Mouse (Mus musculus) midbrain, embryonic 16.5 days (tissue): ENCODE data around the gene Rad54l. TPM values are rescaled to one million over a fixed set of nuclear protein-coding genes. Genes with fewer than 3 reads are reported as not detected.

ENCODE experiments used
- ATAC-seq: fragments of 200-750 bp; cut with Nextera tagmentation; 2 replicates; pipeline ENCODE4 v1.8.0; 2017; ENCODE audit warnings: moderate TSS enrichment
- H3K27ac ChIP-seq: fragments of 300-500 bp; sonication (generic); 2 replicates; pipeline ENCODE4 v1.5.1; 2014; ENCODE audit warnings: mild to moderate bottlenecking, low read length, mixed read lengths
- H3K27me3 ChIP-seq: fragments of 300-500 bp; sonication (generic); 2 replicates; pipeline ENCODE4 v1.6.1; 2014; ENCODE audit warnings: low read depth, low read length, mixed read lengths; ENCODE audit not compliant: control insufficient read depth, insufficient read depth
- H3K36me3 ChIP-seq: fragments of 300-500 bp; sonication (generic); 2 replicates; pipeline ENCODE4 v1.6.1; 2014; ENCODE audit warnings: mild to moderate bottlenecking, low read length, moderate library complexity, mixed read lengths; ENCODE audit not compliant: control insufficient read depth, insufficient read depth
- H3K4me1 ChIP-seq: fragments of 300-500 bp; sonication (generic); 2 replicates; pipeline ENCODE4 v1.6.1; 2014; ENCODE audit warnings: mild to moderate bottlenecking, low read length, mixed read lengths; ENCODE audit not compliant: control insufficient read depth, insufficient read depth
- H3K4me2 ChIP-seq: fragments of 300-500 bp; sonication (generic); 2 replicates; pipeline ENCODE4 v1.6.1; 2014; ENCODE audit warnings: mild to moderate bottlenecking, low read length, mixed read lengths
- H3K4me3 ChIP-seq: fragments of 300-500 bp; sonication (generic); 2 replicates; pipeline ENCODE4 v1.5.1; 2014; ENCODE audit warnings: low read depth, mild to moderate bottlenecking, low read length, moderate library complexity, mixed read lengths
- H3K9ac ChIP-seq: fragments of 300-500 bp; sonication (generic); 2 replicates; pipeline ENCODE4 v1.6.1; 2014; ENCODE audit warnings: low read depth, low read length, mixed read lengths
- H3K9me3 ChIP-seq: fragments of 300-500 bp; sonication (generic); replicated peaks from 2 replicates; pipeline ENCODE4 v1.6.1; 2014; ENCODE audit warnings: mild to moderate bottlenecking, low read length, mixed read lengths; ENCODE audit not compliant: control insufficient read depth, poor library complexity, severe bottlenecking
- WGBS: fragments of 180-500 bp; shearing (Covaris S2); extraction: QIAGEN DNeasy Blood & Tissue Kit; methylation state at CpG from one replicate; pipeline ENCODE4 v1.1.7; 2014; 5-methylcytosine and 5-hydroxymethylcytosine counted together
- polyA plus RNA-seq: library from polyadenylated mRNA; unstranded; fragments of >200 nt; fragmentation: Nextera tagmentation; extraction: Ambion mirVana; gene quantifications from 2 replicates; pipeline ENCODE4 v1.2.1, GENCODE M21; 2015

Gene Rad54l
- polyA plus RNA-seq, 1 experiment from 2014 or later, result 4.6 TPM

DNA sequence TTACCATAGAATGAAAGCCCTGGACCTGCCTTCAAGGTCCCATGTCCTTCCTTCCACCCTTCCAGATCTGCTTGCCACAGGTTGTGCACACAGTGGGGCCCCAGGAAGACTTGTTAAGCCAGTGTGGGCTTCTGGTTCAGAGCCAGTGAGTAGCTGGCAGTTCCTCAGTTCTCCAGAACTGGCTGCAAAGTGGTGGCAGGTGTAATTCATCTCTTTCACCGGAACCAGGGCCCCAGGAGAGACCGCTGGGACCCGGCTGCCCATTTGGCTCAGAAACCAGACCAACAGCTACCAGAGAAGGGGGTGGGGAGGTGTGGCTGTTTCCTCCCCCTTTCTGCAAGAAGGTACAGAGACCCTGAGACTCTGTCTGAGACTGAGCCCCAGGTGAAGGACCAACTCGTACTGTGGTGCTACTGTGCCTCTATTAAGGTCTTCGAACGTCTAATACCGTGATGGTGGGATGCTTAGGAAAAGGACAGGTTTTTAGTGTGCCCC, 19.9 kb upstream of the Rad54l start:
- peak overlapping the region; percentile 92 for H3K4me2 ChIP-seq
- no peaks in the 10 kb centered on the region for H3K36me3 ChIP-seq
- no peak for ATAC-seq
- no peaks in the 10 kb centered on the region for H3K27me3 ChIP-seq
- no peak overlapping the region for H3K27ac ChIP-seq
- peaks cover 7% of the 10 kb centered on the region; the same call in 1 of the 2 replicates for H3K4me1 ChIP-seq
- H3K9ac ChIP-seq, result no peak overlapping the region
- WGBS, result 17% methylated on average over 7 of the region's 7 CpGs
- no peaks in the 10 kb centered on the region for H3K9me3 ChIP-seq
- peak overlapping the region; percentile 60 for H3K4me3 ChIP-seq

- Histone ChIP-seq H3K9me3 (no peaks in the 10 kb centered on the region), H3K27me3 (no peaks in the 10 kb centered on the region), H3K4me2 (no peak overlapping the region), H3K4me3 (no peak overlapping the region), H3K4me1 (peaks cover 7% of the 10 kb centered on the region; the same call in 1 of the 2 replicates), H3K27ac (no peak overlapping the region), H3K36me3 (no peaks in the 10 kb centered on the region), H3K9ac (no peak overlapping the region)
- WGBS, result 83% methylated on average over 7 of the region's 7 CpGs
- ATAC-seq, result no peak
Observed at GRCm38 (mm10) chr4:116142269-116142668, 18.8 kb upstream of the Rad54l start.

DNA sequence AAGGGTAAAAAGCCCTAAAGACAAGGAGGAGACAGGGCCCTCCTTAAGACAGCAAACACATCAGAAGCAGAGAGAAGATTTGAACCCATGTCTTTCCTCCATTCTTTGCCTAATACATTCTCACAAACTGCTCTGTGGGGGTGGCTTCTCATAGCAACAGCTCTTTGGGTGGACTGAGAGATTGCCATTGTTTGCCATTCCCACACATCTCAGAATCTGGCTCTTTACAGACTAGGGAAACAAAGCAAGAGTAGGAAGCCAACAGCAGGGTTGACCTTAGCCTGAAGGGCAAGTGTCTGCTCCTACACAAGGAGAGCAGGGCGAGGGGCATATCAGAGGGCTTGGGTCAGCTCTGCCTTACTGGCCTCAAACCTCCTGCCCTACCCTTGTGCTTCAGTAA, 18.2 kb upstream of the Rad54l start:
- ATAC-seq, result no peak
- Histone ChIP-seq H3K36me3 (no peaks in the 10 kb centered on the region), H3K9me3 (no peaks in the 10 kb centered on the region), H3K4me2 (no peak overlapping the region), H3K27ac (no peak overlapping the region), H3K27me3 (no peaks in the 10 kb centered on the region), H3K4me1 (peaks cover 7% of the 10 kb centered on the region; the same call in 1 of the 2 replicates), H3K4me3 (no peak overlapping the region), H3K9ac (no peak overlapping the region)
- WGBS, result 87% methylated on average over 1 of the region's 1 CpGs

DNA sequence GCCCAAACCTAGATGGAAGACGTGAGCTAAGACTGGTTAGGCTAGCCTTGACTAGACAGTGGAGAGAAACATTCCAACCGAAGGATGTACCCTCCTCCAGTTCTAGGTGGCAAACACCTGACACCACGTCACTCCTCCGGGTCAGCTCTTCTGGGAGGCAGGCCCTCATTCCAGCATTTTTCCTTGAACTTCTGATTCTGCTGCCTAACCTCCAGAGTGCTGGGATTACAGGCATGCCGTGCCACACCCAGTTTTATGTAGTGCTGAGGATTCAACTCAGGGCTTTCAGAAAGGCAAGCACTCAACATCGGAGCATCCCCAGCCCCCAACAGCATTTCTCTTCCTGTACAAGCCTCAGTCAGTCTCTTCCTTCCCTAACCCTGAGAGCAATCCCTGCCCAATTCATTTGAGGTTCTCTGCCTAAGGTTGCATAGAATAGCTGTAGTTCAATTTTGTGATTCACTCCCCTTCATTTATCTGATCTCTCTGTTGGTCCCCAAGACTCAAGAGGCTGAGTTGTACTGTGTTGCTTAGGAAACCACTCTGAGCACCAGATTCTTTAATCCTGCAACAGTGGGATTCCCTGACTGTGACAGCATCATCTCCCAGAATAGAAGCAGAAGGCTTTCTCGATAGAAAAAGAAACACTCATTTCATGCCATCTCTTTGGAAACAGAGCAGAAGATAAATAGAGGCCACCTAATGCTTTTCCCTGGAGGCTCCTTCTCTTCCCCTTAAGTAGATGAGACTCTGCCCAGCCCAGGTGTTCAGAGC, 17.5 kb upstream of the Rad54l start:
- no peaks in the 10 kb centered on the region for H3K9me3 ChIP-seq
- no peak overlapping the region for H3K4me2 ChIP-seq
- ATAC-seq, result no peak
- 77% methylated on average over 7 of the region's 7 CpGs for WGBS
- no peak overlapping the region for H3K4me3 ChIP-seq
- no peaks in the 10 kb centered on the region for H3K36me3 ChIP-seq
- H3K9ac ChIP-seq, result no peak overlapping the region
- H3K4me1 ChIP-seq, result peaks cover 7% of the 10 kb centered on the region; the same call in 1 of the 2 replicates
- no peaks in the 10 kb centered on the region for H3K27me3 ChIP-seq
- no peak overlapping the region for H3K27ac ChIP-seq

- Histone ChIP-seq H3K36me3 (no peaks in the 10 kb centered on the region), H3K9ac (no peak overlapping the region), H3K27ac (no peak overlapping the region), H3K4me2 (no peak overlapping the region), H3K4me1 (peaks cover 4% of the 10 kb centered on the region; the same call in 1 of the 2 replicates), H3K9me3 (no peaks in the 10 kb centered on the region), H3K27me3 (no peaks in the 10 kb centered on the region), H3K4me3 (no peak overlapping the region)
- ATAC-seq, result no peak
- WGBS, result 46% methylated on average over 13 of the region's 13 CpGs
Observed at GRCm38 (mm10) chr4:116137421-116137996, 14.0 kb upstream of the Rad54l start.

GRCm38 (mm10) chr4:116134990-116135389, 11.5 kb upstream of the Rad54l start:
- H3K27ac ChIP-seq, result no peak overlapping the region
- ATAC-seq, result peak; percentile 47; the same call in 1 of the 2 replicates
- H3K4me2 ChIP-seq, result no peak overlapping the region
- 26% methylated on average over 2 of the region's 2 CpGs for WGBS
- H3K36me3 ChIP-seq, result no peaks in the 10 kb centered on the region
- no peaks in the 10 kb centered on the region; the same call in 1 of the 2 replicates for H3K4me1 ChIP-seq
- H3K27me3 ChIP-seq, result no peaks in the 10 kb centered on the region
- no peaks in the 10 kb centered on the region for H3K9me3 ChIP-seq
- no peak overlapping the region for H3K9ac ChIP-seq
- no peak overlapping the region for H3K4me3 ChIP-seq

DNA sequence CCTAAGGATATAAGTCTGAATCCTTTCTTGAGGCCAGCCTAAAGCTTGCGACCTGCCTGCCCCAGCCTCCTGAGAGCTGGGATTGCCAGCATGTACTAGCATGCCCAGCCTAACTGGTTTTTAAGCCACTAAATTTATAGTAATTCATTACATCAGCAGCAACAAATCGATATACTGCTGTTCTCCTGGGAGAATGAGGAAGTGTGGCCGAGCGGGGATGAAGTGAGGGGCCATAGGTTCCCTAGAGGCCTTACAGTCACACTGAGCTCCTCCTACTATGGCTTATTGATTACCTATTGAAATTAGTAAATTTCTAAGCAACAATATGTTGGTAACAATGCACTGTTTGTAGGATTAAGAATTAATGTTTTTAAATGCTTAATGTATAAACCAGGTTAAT, 9.6 kb upstream of the Rad54l start:
- Histone ChIP-seq H3K27ac (no peak overlapping the region), H3K9me3 (no peaks in the 10 kb centered on the region), H3K4me2 (no peak overlapping the region), H3K36me3 (no peaks in the 10 kb centered on the region), H3K27me3 (no peaks in the 10 kb centered on the region), H3K4me1 (no peaks in the 10 kb centered on the region; the same call in 1 of the 2 replicates), H3K4me3 (no peak overlapping the region), H3K9ac (no peak overlapping the region)
- WGBS, result 85% methylated on average over 4 of the region's 4 CpGs
- ATAC-seq, result no peak

DNA sequence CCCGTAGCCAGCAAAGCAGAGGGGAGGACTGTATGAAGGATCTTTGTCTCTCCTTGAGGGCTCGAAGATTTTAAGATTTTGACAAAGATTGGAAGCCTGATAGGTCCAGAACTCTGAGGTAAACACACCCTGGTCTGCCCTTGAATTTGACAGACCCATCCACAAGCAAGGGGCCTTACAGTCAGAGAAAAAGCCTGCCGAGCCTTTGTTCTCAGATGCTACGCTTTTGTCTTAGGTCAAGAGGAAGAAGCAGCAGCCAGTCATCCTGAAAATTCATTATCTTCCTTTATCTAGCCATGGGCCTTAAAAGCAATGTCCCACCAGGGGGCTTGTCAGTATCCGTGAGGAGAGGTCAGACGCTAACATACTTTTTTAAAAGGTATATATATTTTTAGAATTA, 4.5 kb upstream of the Rad54l start:
- no peaks in the 10 kb centered on the region for H3K36me3 ChIP-seq
- H3K27me3 ChIP-seq, result no peaks in the 10 kb centered on the region
- H3K4me1 ChIP-seq, result peaks cover 13% of the 10 kb centered on the region
- H3K27ac ChIP-seq, result no peak overlapping the region
- ATAC-seq, result no peak
- H3K4me3 ChIP-seq, result no peak overlapping the region
- 0 out of 2 replicates have a peak overlapping the region, but pooled peaks have one; percentile 25 for H3K9ac ChIP-seq
- H3K4me2 ChIP-seq, result no peak overlapping the region
- H3K9me3 ChIP-seq, result no peaks in the 10 kb centered on the region
- WGBS, result 65% methylated on average over 6 of the region's 6 CpGs

DNA sequence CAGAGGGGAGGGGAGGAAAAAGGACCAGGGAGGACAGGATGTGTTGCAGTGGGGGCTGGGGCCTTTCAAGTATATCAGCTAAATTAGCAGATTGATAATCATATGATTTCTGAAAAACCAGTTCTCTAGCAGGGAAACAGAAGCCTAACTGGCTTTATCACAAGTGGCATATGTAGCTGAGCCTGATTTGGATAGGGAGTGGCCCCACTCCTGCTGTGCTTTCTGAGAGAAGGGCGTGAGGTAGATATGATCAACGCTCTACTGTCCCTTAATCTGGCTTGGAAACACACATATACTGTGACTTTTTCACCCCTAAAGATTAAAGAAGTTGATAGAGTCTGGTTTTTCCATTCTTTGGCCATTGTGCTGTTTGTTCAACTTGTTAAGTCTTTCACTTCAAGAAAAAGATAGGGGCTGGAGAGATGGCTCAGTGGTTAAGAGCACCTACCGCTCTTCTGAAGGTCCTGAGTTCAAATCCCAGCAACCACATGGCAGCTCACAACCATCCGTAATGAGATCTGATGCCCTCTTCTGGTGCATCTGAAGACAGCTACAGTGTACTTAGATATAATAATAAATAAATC, 2.4 kb upstream of the Rad54l start:
- Histone ChIP-seq H3K4me2 (no peak overlapping the region), H3K4me3 (no peak overlapping the region), H3K4me1 (peaks cover 16% of the 10 kb centered on the region), H3K27me3 (no peaks in the 10 kb centered on the region), H3K9ac (no peak overlapping the region), H3K27ac (no peak overlapping the region), H3K36me3 (no peaks in the 10 kb centered on the region), H3K9me3 (no peaks in the 10 kb centered on the region)
- no peak for ATAC-seq
- 92% methylated on average over 4 of the region's 4 CpGs for WGBS
